In genomic region chr17:56999414-56999813, GRCm38 (mm10) we compare ENCODE assay signal across 22 mouse cellular contexts. TPM values are rescaled to one million over a fixed set of nuclear protein-coding genes. Genes with fewer than 3 reads are reported as not detected.
"Had no signal": no experiment of that assay in that cellular context is flagged by ENCODE, and none has a peak within 500 bp of the region (broad histone marks: within the 10 kb centered on the region; RNA-seq: fewer than 3 reads in every experiment).

No protein-coding gene starts in this region.

- DNase-seq: kidney, postnatal 14 days; layer of hippocampus, postnatal 36 days; liver; liver, embryonic 13.5 days; liver, postnatal 0 days; lung, postnatal 14 days; right cerebral cortex, adult 18-20 months; right cerebral cortex, postnatal 25 days; thymus, postnatal 36 days had no signal

- H3K27me3 ChIP-seq: limb, embryonic 12.5 days; liver, embryonic 13.5 days; lung, embryonic 15.5 days; megakaryocyte, embryonic 14.5 days; midbrain, embryonic 13.5 days; neural tube, embryonic 15.5 days had no signal

- H3K4me3 ChIP-seq: limb, embryonic 12.5 days; liver, embryonic 13.5 days; lung, embryonic 15.5 days; megakaryocyte, embryonic 14.5 days; midbrain, embryonic 13.5 days; neural tube, embryonic 15.5 days had no signal

- H3K9me3 ChIP-seq: limb, embryonic 12.5 days; liver, embryonic 13.5 days; lung, embryonic 15.5 days; megakaryocyte, embryonic 14.5 days; midbrain, embryonic 13.5 days; neural tube, embryonic 15.5 days had no signal

- H3K27ac ChIP-seq: limb, embryonic 12.5 days; liver, embryonic 13.5 days; lung, embryonic 15.5 days; macrophage; midbrain, embryonic 13.5 days; neural tube, embryonic 15.5 days had no signal

RNA-seq across cellular contexts. Expression of gene Pspn, which starts 0.4 kb away (rescaled TPM):
- total RNA-seq: layer of hippocampus, postnatal 36 days; left cerebral cortex, adult 8-10 months; left cerebral cortex, postnatal 25 days; midbrain, postnatal 0 days had no signal
- polyA plus RNA-seq: large intestine, adult 2 months; limb, embryonic 12.5 days; liver, postnatal 0 days; lung, embryonic 15.5 days; macrophage; midbrain, embryonic 13.5 days; neural tube, embryonic 11.5 days; small intestine, adult 2 months; stomach, embryonic 16.5 days had no signal

RNA-seq across cellular contexts. Expression of gene Gm17949, which starts 11.9 kb away (rescaled TPM):
- polyA plus RNA-seq: large intestine, adult 2 months; macrophage; neural tube, embryonic 11.5 days; small intestine, adult 2 months had no signal
